Mouse (Mus musculus): ENCODE data around the gene Atp5l. TPM values are rescaled to one million over a fixed set of nuclear protein-coding genes. Genes with fewer than 3 reads are reported as not detected.
"Not testable (repeated sequence)": the region's sequence is repeated elsewhere in the genome, so short reads cannot be mapped to it uniquely, and the experiment has no call there.

The Atp5l gene
- polyA plus RNA-seq (2016; fragmentation: Nextera tagmentation; extraction: Ambion mirVana): 550 and 555 TPM in 2 replicates

- H3K27me3 ChIP-seq (ENCODE audit: low read depth, poor library complexity, severe bottlenecking): no peaks in the 10 kb centered on the region
- WGBS: under 1% methylated on average over 48 of the region's 48 CpGs
- DNase-seq (ENCODE audit: low spot score): peak; percentile 86
- peaks cover 8% of the 10 kb centered on the region; the same call in 1 of the 2 replicates for H3K36me3 ChIP-seq
- peak within 1 kb of the TSS; percentile 93 for H3K27ac ChIP-seq
- peaks cover 12% of the 10 kb centered on the region; the same call in 1 of the 2 replicates for H3K4me1 ChIP-seq
- H3K4me3 ChIP-seq: peak within 1 kb of the TSS; percentile 82
- H3K9me3 ChIP-seq (replicated peaks): no peaks in the 10 kb centered on the region
Observed at GRCm38 (mm10) chr9:44920374-44921122, at the start of gene Atp5l. Gene Atp5l (minus strand): TSS chr9:44920742.

GRCm38 (mm10) chr9:44969450-44969849 lies 48.9 kb upstream of the Atp5l start:
- no peak overlapping the region for H3K27ac ChIP-seq
- no peak overlapping the region for H3K4me3 ChIP-seq
- WGBS: 73% methylated on average over 1 of the region's 1 CpGs
- DNase-seq (ENCODE audit: low spot score): no peak
- no peaks in the 10 kb centered on the region for H3K9me3 ChIP-seq (replicated peaks)
- H3K4me1 ChIP-seq: peaks cover 14% of the 10 kb centered on the region
- no peaks in the 10 kb centered on the region for H3K36me3 ChIP-seq
- peaks cover 18% of the 10 kb centered on the region; the same call in 1 of the 2 replicates for H3K27me3 ChIP-seq (ENCODE audit: low read depth, poor library complexity, severe bottlenecking)

GRCm38 (mm10) chr9:44967763-44968162 lies 47.2 kb upstream of the Atp5l start:
- DNase-seq (ENCODE audit: low spot score); H3K27me3 ChIP-seq (ENCODE audit: low read depth, poor library complexity, severe bottlenecking); H3K27ac ChIP-seq; H3K9me3 ChIP-seq (replicated peaks); H3K36me3 ChIP-seq; H3K4me3 ChIP-seq: not testable (repeated sequence)
- 83% methylated on average over 5 of the region's 5 CpGs for WGBS
- H3K4me1 ChIP-seq: peaks cover 17% of the 10 kb centered on the region

DNA sequence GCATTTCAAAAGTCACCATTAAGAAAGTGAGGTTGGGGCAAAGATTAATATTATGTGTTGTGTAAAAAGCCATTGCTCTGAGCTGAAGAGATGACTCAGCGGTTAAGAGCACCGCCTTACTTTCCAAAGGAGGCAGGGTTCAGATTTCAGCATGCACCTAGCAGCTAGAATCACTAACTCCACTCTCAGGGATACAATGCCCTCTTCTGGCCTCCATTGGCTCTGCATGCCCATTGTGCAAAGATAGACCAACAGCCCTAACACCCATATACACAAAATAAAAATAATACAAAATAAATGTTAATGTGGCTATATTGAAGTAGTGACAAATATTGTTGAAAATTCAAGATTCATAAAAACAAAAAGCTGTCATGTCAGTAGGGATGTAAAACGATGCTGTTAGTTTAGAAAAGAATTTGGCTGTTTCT lies 46.3 kb upstream of the Atp5l start:
- Histone ChIP-seq H3K4me3 (no peak overlapping the region), H3K27ac (no peak overlapping the region), H3K27me3 (ENCODE audit: low read depth, poor library complexity, severe bottlenecking) (no peaks in the 10 kb centered on the region), H3K9me3 (replicated peaks) (no peaks in the 10 kb centered on the region), H3K36me3 (peaks cover 6% of the 10 kb centered on the region), H3K4me1 (peaks cover 17% of the 10 kb centered on the region)
- WGBS: 23% methylated on average over 3 of the region's 3 CpGs
- peak; percentile 71 for DNase-seq (ENCODE audit: low spot score)

DNA sequence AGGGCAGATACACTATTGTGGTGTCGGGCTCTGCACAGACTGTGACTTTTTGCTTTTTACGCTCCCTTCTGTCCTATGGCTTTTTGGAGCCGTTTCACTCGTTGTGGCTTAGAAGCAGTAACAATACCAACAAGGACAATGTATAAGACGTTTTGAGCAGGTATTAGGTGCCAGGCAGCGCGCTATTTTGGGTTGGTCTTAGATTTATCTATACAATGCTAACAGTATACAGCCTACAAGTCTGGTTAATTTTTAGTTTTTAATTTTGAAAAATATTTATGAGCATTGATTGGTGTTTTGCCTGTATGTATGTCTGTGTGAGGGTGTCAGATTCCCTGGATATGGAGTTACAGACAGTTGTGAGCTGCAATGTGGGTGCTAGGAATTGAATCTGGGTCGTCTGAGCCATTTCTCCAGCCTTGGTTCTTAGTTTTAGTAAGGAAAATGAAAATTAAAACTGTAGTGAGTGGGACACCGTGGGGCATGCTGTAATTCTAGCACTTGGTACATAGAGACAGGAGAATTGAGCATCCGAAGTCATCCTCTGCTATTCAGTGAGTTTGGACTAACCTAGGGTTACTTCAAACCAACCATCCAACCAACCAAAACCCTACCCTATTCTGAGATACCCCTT lies 45.4 kb upstream of the Atp5l start:
- H3K4me3 ChIP-seq: peak overlapping the region; percentile 66
- H3K27ac ChIP-seq: peak overlapping the region; percentile 72
- WGBS: 17% methylated on average over 10 of the region's 10 CpGs
- no peaks in the 10 kb centered on the region for H3K9me3 ChIP-seq (replicated peaks)
- peaks cover 17% of the 10 kb centered on the region for H3K4me1 ChIP-seq
- no peaks in the 10 kb centered on the region for H3K27me3 ChIP-seq (ENCODE audit: low read depth, poor library complexity, severe bottlenecking)
- peaks cover 14% of the 10 kb centered on the region for H3K36me3 ChIP-seq
- DNase-seq (ENCODE audit: low spot score): no peak

- Histone ChIP-seq H3K27ac (peak within 1 kb of the TSS; percentile 72), H3K4me1 (peaks cover 17% of the 10 kb centered on the region), H3K9me3 (replicated peaks) (no peaks in the 10 kb centered on the region), H3K36me3 (peaks cover 16% of the 10 kb centered on the region), H3K4me3 (peak within 1 kb of the TSS; percentile 66), H3K27me3 (ENCODE audit: low read depth, poor library complexity, severe bottlenecking) (no peaks in the 10 kb centered on the region)
- WGBS: under 1% methylated on average over 39 of the region's 39 CpGs
- DNase-seq (ENCODE audit: low spot score): peak; percentile 100
Observed at GRCm38 (mm10) chr9:44965126-44965832, 44.7 kb upstream of the Atp5l start, which contains the start of gene Ube4a. Gene Ube4a (minus strand): TSS chr9:44965600.

- Histone ChIP-seq H3K4me1 (no peaks in the 10 kb centered on the region), H3K27me3 (ENCODE audit: low read depth, poor library complexity, severe bottlenecking) (no peaks in the 10 kb centered on the region), H3K27ac (no peak overlapping the region), H3K4me3 (no peak overlapping the region), H3K9me3 (replicated peaks) (no peaks in the 10 kb centered on the region), H3K36me3 (peaks cover 89% of the 10 kb centered on the region)
- DNase-seq (ENCODE audit: low spot score): no peak
- WGBS: 91% methylated on average over 3 of the region's 3 CpGs
Observed at GRCm38 (mm10) chr9:44954432-44954831, 33.9 kb upstream of the Atp5l start.

GRCm38 (mm10) chr9:44947836-44948235 lies 27.3 kb upstream of the Atp5l start:
- Histone ChIP-seq H3K36me3 (peaks cover 96% of the 10 kb centered on the region), H3K27me3 (ENCODE audit: low read depth, poor library complexity, severe bottlenecking) (no peaks in the 10 kb centered on the region), H3K9me3 (replicated peaks) (no peaks in the 10 kb centered on the region), H3K4me1 (no peaks in the 10 kb centered on the region), H3K4me3 (no peak overlapping the region), H3K27ac (no peak overlapping the region)
- WGBS: 91% methylated on average over 5 of the region's 5 CpGs
- no peak for DNase-seq (ENCODE audit: low spot score)

DNA sequence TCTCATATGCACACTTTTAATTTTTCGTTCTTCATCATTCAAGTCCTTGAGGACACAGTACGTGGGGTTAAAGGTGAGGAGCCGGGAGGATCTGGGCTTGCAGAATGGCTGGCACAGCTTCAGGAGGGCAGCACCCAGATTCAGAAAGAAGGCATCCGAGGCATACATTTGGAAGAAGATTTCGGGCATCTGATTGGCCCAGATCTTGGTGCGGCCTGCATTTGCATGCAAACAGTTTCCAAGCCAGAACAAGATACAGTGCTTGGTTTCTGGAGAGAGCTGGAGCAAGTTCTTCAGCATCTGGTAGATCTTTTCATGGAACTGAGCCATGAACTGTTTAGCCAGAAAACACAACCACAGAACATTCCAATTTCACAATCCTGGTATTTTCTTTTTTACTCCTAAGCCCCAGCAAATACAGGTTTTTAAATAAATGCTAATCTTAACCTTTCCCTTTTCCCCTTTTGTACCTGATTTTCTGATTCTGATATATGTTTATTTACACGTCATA lies 25.7 kb upstream of the Atp5l start:
- no peak overlapping the region for H3K4me3 ChIP-seq

GRCm38 (mm10) chr9:44942421-44942820 lies 21.9 kb upstream of the Atp5l start:
- WGBS: 96% methylated on average over 4 of the region's 4 CpGs
- Histone ChIP-seq H3K9me3 (replicated peaks) (no peaks in the 10 kb centered on the region), H3K27ac (no peak overlapping the region), H3K4me3 (no peak overlapping the region), H3K36me3 (peaks cover 93% of the 10 kb centered on the region), H3K27me3 (ENCODE audit: low read depth, poor library complexity, severe bottlenecking) (no peaks in the 10 kb centered on the region), H3K4me1 (no peaks in the 10 kb centered on the region)
- no peak for DNase-seq (ENCODE audit: low spot score)

More for the DNA sequence above, 25.7 kb upstream of the Atp5l start:
- H3K4me1 ChIP-seq: no peaks in the 10 kb centered on the region
- 92% methylated on average over 7 of the region's 7 CpGs for WGBS
- DNase-seq (ENCODE audit: low spot score): no peak
- H3K9me3 ChIP-seq (replicated peaks): no peaks in the 10 kb centered on the region
- H3K27me3 ChIP-seq (ENCODE audit: low read depth, poor library complexity, severe bottlenecking): no peaks in the 10 kb centered on the region
- H3K27ac ChIP-seq: no peak overlapping the region
- H3K36me3 ChIP-seq: peaks cover 98% of the 10 kb centered on the region

DNA sequence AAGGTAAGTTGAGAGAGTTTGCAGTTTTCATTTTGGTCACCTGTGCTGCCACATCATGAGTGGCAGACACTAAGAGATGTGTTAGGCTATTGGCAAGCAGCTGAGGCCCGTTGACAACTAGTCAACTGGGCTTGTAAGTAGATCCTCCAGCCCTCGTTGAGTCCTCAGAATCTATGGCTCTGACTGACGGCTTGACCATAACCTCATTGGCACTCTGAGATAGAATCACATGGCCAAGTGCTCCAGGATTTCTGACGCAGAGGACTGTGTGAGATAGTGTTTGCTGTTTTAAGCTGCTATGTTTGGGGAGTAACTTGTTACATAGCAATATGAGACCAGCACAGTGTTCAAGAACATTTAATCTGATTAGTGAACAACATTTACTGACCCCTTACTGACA lies 21.2 kb upstream of the Atp5l start:
- no peaks in the 10 kb centered on the region for H3K4me1 ChIP-seq
- H3K36me3 ChIP-seq: peaks cover 93% of the 10 kb centered on the region
- H3K9me3 ChIP-seq (replicated peaks): no peaks in the 10 kb centered on the region
- H3K27ac ChIP-seq: no peak overlapping the region
- H3K27me3 ChIP-seq (ENCODE audit: low read depth, poor library complexity, severe bottlenecking): no peaks in the 10 kb centered on the region
- H3K4me3 ChIP-seq: no peak overlapping the region
- 85% methylated on average over 4 of the region's 4 CpGs for WGBS
- DNase-seq (ENCODE audit: low spot score): no peak

- Histone ChIP-seq H3K36me3 (peaks cover 16% of the 10 kb centered on the region), H3K4me3 (peak overlapping the region; percentile 82), H3K9me3 (replicated peaks) (no peaks in the 10 kb centered on the region), H3K4me1 (peaks cover 12% of the 10 kb centered on the region; the same call in 1 of the 2 replicates), H3K27ac (peak overlapping the region; percentile 93), H3K27me3 (ENCODE audit: low read depth, poor library complexity, severe bottlenecking) (no peaks in the 10 kb centered on the region)
- WGBS: 77% methylated on average over 2 of the region's 2 CpGs
- no peak for DNase-seq (ENCODE audit: low spot score)
Observed at GRCm38 (mm10) chr9:44921543-44921942, 1.0 kb upstream of the Atp5l start.
